Mouse (Mus musculus): ENCODE results near the gene Hepacam. TPM values are rescaled to one million over a fixed set of nuclear protein-coding genes. Genes with fewer than 3 reads are reported as not detected.

Gene Hepacam
- total and polyA plus RNA-seq, 3 experiments, result 0.13 TPM; not detected in 2

- Histone ChIP-seq H3K9me3 (replicated peaks; ENCODE audit: low read length) (no peaks in the 10 kb centered on the region), H3K79me2 (replicated peaks; ENCODE audit: control insufficient read depth, extremely low read depth, insufficient read depth, poor library complexity, severe bottlenecking) (no peaks in the 10 kb centered on the region), H3K4me1 (ENCODE audit: control insufficient read depth in 1 of 2, insufficient read depth in 2 of 2) (no peaks in the 10 kb centered on the region), H3K9ac (ENCODE audit: insufficient read depth, low read depth) (no peak overlapping the region), H3K4me3 (replicated peaks in 1 of 3; ENCODE audit: low read depth in 2 of 3, low read length in 2 of 3, poor library complexity in 1 of 3) (no peak overlapping the region), H3K27me3 (replicated peaks) (no peaks in the 10 kb centered on the region), H3K36me3 (replicated peaks in 1 of 2; ENCODE audit: control insufficient read depth in 1 of 2, insufficient read depth in 1 of 2, low read length in 1 of 2) (no peaks in the 10 kb centered on the region), H3K4me2 (ENCODE audit: insufficient read depth, low read depth, poor library complexity, severe bottlenecking) (no peak overlapping the region), H3K27ac (ENCODE audit: insufficient read depth, low read depth) (no peak overlapping the region)
- in situ Hi-C loops (cut with MboI; ENCODE audit: low pct_ligation_motif_present, low pct_unique_long_range_greater_than_20kb, low sequenced_read_pairs) (no loop called here), dilution Hi-C loops (cut with MboI; ENCODE audit: extremely low pct_ligation_motif_present, extremely low pct_unique_long_range_greater_than_20kb, low sequenced_read_pairs) (no loop called here)
- DNase-seq (ENCODE audit: extremely low read depth), result no peak
- TF ChIP-seq ETS1 (conservative IDR thresholded peaks at IDR 0.05; ENCODE audit: low read depth, low read length) (no peak), SMC3 (IDR thresholded peaks at IDR 0.05; ENCODE audit: low read depth, low read length) (no peak), ELF1 (IDR thresholded peaks at IDR 0.05; ENCODE audit: low read depth, low read length) (no peak), SIN3A (IDR thresholded peaks at IDR 0.05; ENCODE audit: low read length) (no peak), NRF1 (IDR thresholded peaks at IDR 0.05; ENCODE audit: low read depth, low read length) (no peak), CHD2 (IDR thresholded peaks at IDR 0.05; ENCODE audit: low read length) (no peak), JUN (IDR thresholded peaks at IDR 0.05; ENCODE audit: insufficient read depth, low read depth, low read length) (no peak), ZKSCAN1 (IDR thresholded peaks at IDR 0.05; ENCODE audit: borderline replicate concordance, low read depth, low read length) (no peak), MAFK (IDR thresholded peaks at IDR 0.05; ENCODE audit: insufficient replicate concordance, low read length) (no peak), EP300 (IDR thresholded peaks at IDR 0.05; ENCODE audit: low read length) (no peak), UBTF (IDR thresholded peaks at IDR 0.05; ENCODE audit: low read depth, low read length) (no peak), MAZ (IDR thresholded peaks at IDR 0.05; ENCODE audit: low read depth, low read length) (no peak), MAX (IDR thresholded peaks at IDR 0.05; ENCODE audit: low read length) (no peak), ZMIZ1 (IDR thresholded peaks at IDR 0.05; ENCODE audit: low read depth, low read length) (no peak), HCFC1 (IDR thresholded peaks at IDR 0.05; ENCODE audit: low read depth, low read length) (no peak), JUND (conservative IDR thresholded peaks at IDR 0.05; ENCODE audit: low read depth, low read length) (no peak), E2F4 (IDR thresholded peaks at IDR 0.05; ENCODE audit: insufficient replicate concordance, low read depth, low read length) (no peak), CHD1 (IDR thresholded peaks at IDR 0.05; ENCODE audit: low read depth, low read length) (no peak), ZNF384 (IDR thresholded peaks at IDR 0.05; ENCODE audit: low read depth, low read length) (no peak)
Observed at GRCm38 (mm10) chr9:37390891-37391290, 23.7 kb downstream of the Hepacam start.

GRCm38 (mm10) chr9:37392071-37392470, 24.9 kb downstream of the Hepacam start:
- H3K4me2 ChIP-seq (ENCODE audit: insufficient read depth, low read depth, poor library complexity, severe bottlenecking), result no peak overlapping the region

More at GRCm38 (mm10) chr9:37392071-37392470, 24.9 kb downstream of the Hepacam start:
- H3K36me3 ChIP-seq (replicated peaks in 1 of 2; ENCODE audit: control insufficient read depth in 1 of 2, insufficient read depth in 1 of 2, low read length in 1 of 2), result no peaks in the 10 kb centered on the region
- H3K4me1 ChIP-seq (ENCODE audit: control insufficient read depth in 1 of 2, insufficient read depth in 2 of 2), result no peaks in the 10 kb centered on the region
- no peak overlapping the region for H3K27ac ChIP-seq (ENCODE audit: insufficient read depth, low read depth)
- H3K4me3 ChIP-seq (replicated peaks in 1 of 3; ENCODE audit: low read depth in 2 of 3, low read length in 2 of 3, poor library complexity in 1 of 3), result no peak overlapping the region
- no peak for DNase-seq (ENCODE audit: extremely low read depth)
- dilution Hi-C loops (cut with MboI; ENCODE audit: extremely low pct_ligation_motif_present, extremely low pct_unique_long_range_greater_than_20kb, low sequenced_read_pairs), result no loop called here
- in situ Hi-C loops (cut with MboI; ENCODE audit: low pct_ligation_motif_present, low pct_unique_long_range_greater_than_20kb, low sequenced_read_pairs), result no loop called here
- no peak overlapping the region for H3K9ac ChIP-seq (ENCODE audit: insufficient read depth, low read depth)
- TF ChIP-seq ZKSCAN1 (IDR thresholded peaks at IDR 0.05; ENCODE audit: borderline replicate concordance, low read depth, low read length) (no peak), CHD1 (IDR thresholded peaks at IDR 0.05; ENCODE audit: low read depth, low read length) (no peak), BHLHE40 (IDR thresholded peaks at IDR 0.05; ENCODE audit: low read depth, low read length) (no peak), SMC3 (IDR thresholded peaks at IDR 0.05; ENCODE audit: low read depth, low read length) (no peak), MEF2A (IDR thresholded peaks at IDR 0.05; ENCODE audit: borderline replicate concordance, low read depth, low read length) (no peak), HCFC1 (IDR thresholded peaks at IDR 0.05; ENCODE audit: low read depth, low read length) (no peak), POLR2AphosphoS2 (IDR thresholded peaks at IDR 0.05; ENCODE audit: low read depth, low read length) (no peak), ELF1 (IDR thresholded peaks at IDR 0.05; ENCODE audit: low read depth, low read length) (no peak), RCOR1 (conservative IDR thresholded peaks at IDR 0.05; ENCODE audit: low read depth, low read length) (no peak), ETS1 (conservative IDR thresholded peaks at IDR 0.05; ENCODE audit: low read depth, low read length) (no peak), MAX (IDR thresholded peaks at IDR 0.05; ENCODE audit: low read length) (no peak), MAFK (IDR thresholded peaks at IDR 0.05; ENCODE audit: insufficient replicate concordance, low read length) (no peak), MXI1 (IDR thresholded peaks at IDR 0.05; ENCODE audit: low read depth, low read length) (no peak), JUN (IDR thresholded peaks at IDR 0.05; ENCODE audit: insufficient read depth, low read depth, low read length) (no peak), ZNF384 (IDR thresholded peaks at IDR 0.05; ENCODE audit: low read depth, low read length) (no peak)
- H3K79me2 ChIP-seq (replicated peaks; ENCODE audit: control insufficient read depth, extremely low read depth, insufficient read depth, poor library complexity, severe bottlenecking), result no peaks in the 10 kb centered on the region
- no peaks in the 10 kb centered on the region for H3K27me3 ChIP-seq (replicated peaks)
- no peaks in the 10 kb centered on the region for H3K9me3 ChIP-seq (replicated peaks; ENCODE audit: low read length)

All from CH12.LX (cell line).